Mouse (Mus musculus) limb, embryonic 11.5 days (tissue): ENCODE data around the gene Egln3. TPM values are rescaled to one million over a fixed set of nuclear protein-coding genes. Genes with fewer than 3 reads are reported as not detected.
A peak's percentile ranks its signal among the peaks of the same experiment; 100 is the strongest.

ENCODE experiments used
- ATAC-seq: fragments of 200-750 bp; cut with Nextera tagmentation; 2 replicates; pipeline ENCODE4 v1.8.0; 2017; ENCODE audit warnings: low read depth; ENCODE audit not compliant: insufficient number of reproducible peaks, low FRiP score, low TSS enrichment
- DNase-seq: peaks from one replicate; pipeline ENCODE4 v3.0.0-alpha.2; 2015; ENCODE audit warnings: low spot score
- H3K27ac ChIP-seq: fragments of 300-500 bp; sonication (generic); replicated peaks from 2 replicates; pipeline ENCODE4 v1.5.1; 2014; ENCODE audit warnings: low read depth, mild to moderate bottlenecking, low read length
- H3K27me3 ChIP-seq: fragments of 300-500 bp; sonication (generic); 2 replicates; pipeline ENCODE4 v1.6.1; 2014; ENCODE audit warnings: mild to moderate bottlenecking, low read length, mixed read lengths; ENCODE audit not compliant: control insufficient read depth, insufficient read depth
- H3K36me3 ChIP-seq: fragments of 300-500 bp; sonication (generic); 2 replicates; pipeline ENCODE4 v1.6.1; 2014; ENCODE audit warnings: mild to moderate bottlenecking, low read length, moderate library complexity, mixed read lengths; ENCODE audit not compliant: control insufficient read depth, insufficient read depth
- H3K4me1 ChIP-seq: fragments of 300-500 bp; sonication (generic); 2 replicates; pipeline ENCODE4 v1.6.1; 2014; ENCODE audit warnings: low read length, mixed read lengths; ENCODE audit not compliant: control insufficient read depth, insufficient read depth
- H3K4me2 ChIP-seq: fragments of 300-500 bp; sonication (generic); 2 replicates; pipeline ENCODE4 v1.6.1; 2014; ENCODE audit warnings: low read depth, mild to moderate bottlenecking, moderate library complexity; ENCODE audit not compliant: severe bottlenecking
- H3K4me3 ChIP-seq: fragments of 300-500 bp; sonication (generic); 2 replicates; pipeline ENCODE4 v1.5.1; 2014; ENCODE audit warnings: low read depth, low read length
- H3K9ac ChIP-seq: fragments of 300-500 bp; sonication (generic); 2 replicates; pipeline ENCODE4 v1.6.1; 2014; ENCODE audit warnings: mild to moderate bottlenecking, low read length
- H3K9me3 ChIP-seq: fragments of 300-500 bp; sonication (generic); 2 replicates; pipeline ENCODE4 v1.6.1; 2016; ENCODE audit warnings: low read length; ENCODE audit not compliant: control insufficient read depth
- WGBS: fragments of 180-500 bp; shearing (Covaris S2); extraction: QIAGEN DNeasy Blood & Tissue Kit; methylation state at CpG from one replicate; pipeline ENCODE4 v1.1.7; 2014; 5-methylcytosine and 5-hydroxymethylcytosine counted together
- polyA plus RNA-seq: library from polyadenylated mRNA; unstranded; fragments of >200 nt; fragmentation: Nextera tagmentation; extraction: Ambion mirVana; gene quantifications from 2 replicates; pipeline ENCODE4 v1.2.1, GENCODE M21; 2014

The Egln3 gene
- polyA plus RNA-seq, 1 experiment from 2014 or later: 3.9 TPM

- H3K4me1 ChIP-seq: 0 out of 2 replicates have a peak, but pooled peaks cover 2% of the 10 kb centered on the region
- no peak for ATAC-seq
- no peak overlapping the region for H3K4me2 ChIP-seq
- no peak overlapping the region for H3K9ac ChIP-seq
- no peaks in the 10 kb centered on the region for H3K9me3 ChIP-seq
- no peak overlapping the region for H3K27ac ChIP-seq
- DNase-seq: no peak
- no peak overlapping the region for H3K4me3 ChIP-seq
- 93% methylated on average over 4 of the region's 4 CpGs for WGBS
- no peaks in the 10 kb centered on the region for H3K36me3 ChIP-seq
- H3K27me3 ChIP-seq: peaks cover 13% of the 10 kb centered on the region
These were observed 5.3 kb downstream of the Egln3 start for GRCm38 (mm10) chr12:54198282-54198918.

- WGBS: 88% methylated on average over 11 of the region's 11 CpGs
- DNase-seq: no peak
- Histone ChIP-seq H3K27ac (no peak overlapping the region), H3K4me3 (no peak overlapping the region), H3K9me3 (no peaks in the 10 kb centered on the region), H3K4me1 (0 out of 2 replicates have a peak, but pooled peaks cover 3% of the 10 kb centered on the region), H3K9ac (no peak overlapping the region), H3K4me2 (no peak overlapping the region), H3K36me3 (no peaks in the 10 kb centered on the region), H3K27me3 (peaks cover 11% of the 10 kb centered on the region)
- ATAC-seq: no peak
These were observed 5.8 kb downstream of the Egln3 start for GRCm38 (mm10) chr12:54197849-54198248.

GRCm38 (mm10) chr12:54197301-54197782 lies 6.3 kb downstream of the Egln3 start:
- Histone ChIP-seq H3K4me3 (no peak overlapping the region), H3K9ac (no peak overlapping the region), H3K4me2 (no peak overlapping the region), H3K4me1 (0 out of 2 replicates have a peak, but pooled peaks cover 3% of the 10 kb centered on the region), H3K36me3 (no peaks in the 10 kb centered on the region), H3K9me3 (no peaks in the 10 kb centered on the region), H3K27me3 (peaks cover 6% of the 10 kb centered on the region), H3K27ac (no peak overlapping the region)
- DNase-seq (no peak), ATAC-seq (no peak)
- WGBS: 71% methylated on average over 6 of the region's 6 CpGs

GRCm38 (mm10) chr12:54196881-54197280 lies 6.8 kb downstream of the Egln3 start:
- H3K9me3 ChIP-seq: no peaks in the 10 kb centered on the region
- ATAC-seq: no peak
- H3K4me2 ChIP-seq: no peak overlapping the region
- H3K4me3 ChIP-seq: no peak overlapping the region
- no peak overlapping the region for H3K27ac ChIP-seq
- no peaks in the 10 kb centered on the region for H3K36me3 ChIP-seq
- H3K27me3 ChIP-seq: peaks cover 1% of the 10 kb centered on the region
- 0 out of 2 replicates have a peak, but pooled peaks cover 4% of the 10 kb centered on the region for H3K4me1 ChIP-seq
- DNase-seq: no peak
- no peak overlapping the region for H3K9ac ChIP-seq
- 83% methylated on average over 8 of the region's 8 CpGs for WGBS

GRCm38 (mm10) chr12:54194159-54194558 lies 9.5 kb downstream of the Egln3 start:
- Histone ChIP-seq H3K4me1 (peaks cover 15% of the 10 kb centered on the region), H3K27me3 (no peaks in the 10 kb centered on the region), H3K27ac (no peak overlapping the region), H3K4me3 (no peak overlapping the region), H3K4me2 (no peak overlapping the region), H3K36me3 (no peaks in the 10 kb centered on the region), H3K9me3 (no peaks in the 10 kb centered on the region), H3K9ac (no peak overlapping the region)
- DNase-seq (no peak), ATAC-seq (no peak)
- 26% methylated on average over 5 of the region's 5 CpGs for WGBS

GRCm38 (mm10) chr12:54192305-54192661 lies 11.4 kb downstream of the Egln3 start:
- Histone ChIP-seq H3K4me3 (0 out of 2 replicates have a peak overlapping the region, but pooled peaks have one; percentile 3), H3K4me1 (peaks cover 22% of the 10 kb centered on the region), H3K4me2 (peak overlapping the region; percentile 54), H3K27ac (no peak overlapping the region; the same call in 1 of the 2 replicates), H3K9ac (no peak overlapping the region), H3K9me3 (no peaks in the 10 kb centered on the region), H3K27me3 (no peaks in the 10 kb centered on the region), H3K36me3 (no peaks in the 10 kb centered on the region)
- no peak for DNase-seq
- ATAC-seq: no peak; the same call in 1 of the 2 replicates
- WGBS: 2% methylated on average over 5 of the region's 5 CpGs

- Histone ChIP-seq H3K9me3 (no peaks in the 10 kb centered on the region), H3K4me1 (peaks cover 22% of the 10 kb centered on the region), H3K9ac (peak overlapping the region; percentile 34; the same call in 1 of the 2 replicates), H3K27me3 (no peaks in the 10 kb centered on the region), H3K4me3 (0 out of 2 replicates have a peak overlapping the region, but pooled peaks have one; percentile 3), H3K36me3 (no peaks in the 10 kb centered on the region), H3K4me2 (peak overlapping the region; percentile 54), H3K27ac (peak overlapping the region; percentile 47; the same call in 1 of the 2 replicates)
- peak; percentile 90 for DNase-seq
- peak; percentile 96 for ATAC-seq
- WGBS: 5% methylated on average over 19 of the region's 19 CpGs
These were observed 11.9 kb downstream of the Egln3 start for GRCm38 (mm10) chr12:54191608-54192304.

- Histone ChIP-seq H3K4me2 (peak overlapping the region; percentile 54), H3K9ac (no peak overlapping the region), H3K4me1 (peaks cover 22% of the 10 kb centered on the region), H3K27me3 (no peaks in the 10 kb centered on the region), H3K4me3 (no peak overlapping the region), H3K9me3 (no peaks in the 10 kb centered on the region), H3K36me3 (no peaks in the 10 kb centered on the region), H3K27ac (no peak overlapping the region)
- 36% methylated on average over 9 of the region's 9 CpGs for WGBS
- ATAC-seq (no peak), DNase-seq (no peak)
These were observed 12.5 kb downstream of the Egln3 start for GRCm38 (mm10) chr12:54191181-54191580.
